Mouse (Mus musculus) CH12.LX (cell line): Measurements from ENCODE around the gene Snx17. TPM values are rescaled to one million over a fixed set of nuclear protein-coding genes. Genes with fewer than 3 reads are reported as not detected.

Experiments
- DNase-seq: peaks from one replicate; pipeline ENCODE4 v3.0.0-alpha.2; 2013; ENCODE audit errors: extremely low read depth
- H3K27ac ChIP-seq: 2 replicates; pipeline ENCODE4 v1.5.1; 2012; ENCODE audit warnings: low read depth, mild to moderate bottlenecking, control low read depth, moderate library complexity; ENCODE audit not compliant: insufficient read depth
- H3K27me3 ChIP-seq: replicated peaks from 2 replicates; pipeline ENCODE3; 2012; ENCODE audit warnings: inconsistent platforms
- H3K36me3 ChIP-seq, 2 experiments: replicated peaks in 1 of 2; 2 replicates each; pipeline versions ENCODE3 to v1.6.1; 2012; ENCODE audit warnings: inconsistent platforms in 1 of 2, low read length in 1 of 2, mild to moderate bottlenecking in 1 of 2, mixed read lengths in 1 of 2, moderate library complexity in 1 of 2; ENCODE audit not compliant: control insufficient read depth in 1 of 2, insufficient read depth in 1 of 2
- H3K4me1 ChIP-seq, 2 experiments: 2 replicates each; pipeline ENCODE4 v1.6.1; 2012; ENCODE audit warnings: inconsistent platforms in 1 of 2, moderate library complexity in 1 of 2; ENCODE audit not compliant: insufficient read depth in 2 of 2, control insufficient read depth in 1 of 2
- H3K4me2 ChIP-seq: 2 replicates; pipeline ENCODE4 v1.6.1; 2012; ENCODE audit warnings: low read depth, mild to moderate bottlenecking, control low read depth; ENCODE audit not compliant: poor library complexity, insufficient read depth, severe bottlenecking
- H3K4me3 ChIP-seq, 3 experiments: fragments of 150-350 bp in 1 of 3; sonication (generic) in 1 of 3; replicated peaks in 1 of 3; 2 replicates each; pipeline versions ENCODE3 to v1.5.1; 2011 to 2012; ENCODE audit warnings: low read depth in 2 of 3, low read length in 2 of 3, mild to moderate bottlenecking in 2 of 3, moderate library complexity in 2 of 3, control low read depth in 1 of 3, improper control_type of control experiment in 1 of 3, inconsistent platforms in 1 of 3, mixed read lengths in 1 of 3; ENCODE audit not compliant: poor library complexity in 1 of 3
- H3K79me2 ChIP-seq: replicated peaks from 2 replicates; pipeline ENCODE4 v1.6.1; 2012; ENCODE audit warnings: mild to moderate bottlenecking, moderate library complexity; ENCODE audit not compliant: control insufficient read depth, poor library complexity, insufficient read depth, severe bottlenecking; ENCODE audit errors: extremely low read depth
- H3K9ac ChIP-seq: 2 replicates; pipeline ENCODE4 v1.6.1; 2012; ENCODE audit warnings: low read depth, mild to moderate bottlenecking, control low read depth, moderate library complexity; ENCODE audit not compliant: insufficient read depth
- H3K9me3 ChIP-seq: replicated peaks from 2 replicates; pipeline ENCODE3; 2012; ENCODE audit warnings: low read length, inconsistent platforms, mixed read lengths
- BHLHE40 ChIP-seq: IDR thresholded peaks from 2 replicates; pipeline ENCODE4 v1.6.1; 2011; ENCODE audit warnings: mild to moderate bottlenecking, low read depth, low read length, improper control_type of control experiment
- CHD1 ChIP-seq: IDR thresholded peaks from 2 replicates; pipeline ENCODE4 v1.6.1; 2012; ENCODE audit warnings: low read depth, low read length, improper control_type of control experiment, inconsistent platforms
- CTCF ChIP-seq, 2 experiments: IDR thresholded peaks in 1 of 2; conservative IDR thresholded peaks in 1 of 2; 2 replicates each; pipeline ENCODE4 v1.5.1; 2011 to 2012; ENCODE audit warnings: low read depth in 2 of 2, low read length in 2 of 2, improper control_type of control experiment in 1 of 2, inconsistent platforms in 1 of 2, mild to moderate bottlenecking in 1 of 2, moderate library complexity in 1 of 2
- E2F4 ChIP-seq: IDR thresholded peaks from 2 replicates; pipeline ENCODE4 v1.6.1; 2011; ENCODE audit warnings: low read depth, low read length, improper control_type of control experiment; ENCODE audit not compliant: insufficient replicate concordance
- ELF1 ChIP-seq: IDR thresholded peaks from 2 replicates; pipeline ENCODE4 v1.6.1; 2014; ENCODE audit warnings: low read depth, mild to moderate bottlenecking, inconsistent platforms, low read length, improper control_type of control experiment
- EP300 ChIP-seq: IDR thresholded peaks from 2 replicates; pipeline ENCODE4 v1.6.1; 2011; ENCODE audit warnings: low read length, improper control_type of control experiment
- ETS1 ChIP-seq: conservative IDR thresholded peaks from 2 replicates; pipeline ENCODE4 v1.6.1; 2012; ENCODE audit warnings: low read depth, mild to moderate bottlenecking, inconsistent platforms, low read length, improper control_type of control experiment, moderate library complexity
- GABPA ChIP-seq: IDR thresholded peaks from 2 replicates; pipeline ENCODE4 v1.6.1; 2012; ENCODE audit warnings: low read depth, low read length, improper control_type of control experiment, inconsistent platforms; ENCODE audit not compliant: insufficient replicate concordance
- HCFC1 ChIP-seq: IDR thresholded peaks from 2 replicates; pipeline ENCODE4 v1.6.1; 2012; ENCODE audit warnings: low read depth, mild to moderate bottlenecking, inconsistent platforms, low read length, improper control_type of control experiment
- IRF4 ChIP-seq: IDR thresholded peaks from 2 replicates; pipeline ENCODE4 v1.6.1; 2014; ENCODE audit warnings: low read depth, mild to moderate bottlenecking, inconsistent platforms, low read length, improper control_type of control experiment
- JUN ChIP-seq: IDR thresholded peaks from 2 replicates; pipeline ENCODE4 v1.6.1; 2011; ENCODE audit warnings: low read depth, mild to moderate bottlenecking, low read length, improper control_type of control experiment, moderate library complexity; ENCODE audit not compliant: insufficient read depth
- JUND ChIP-seq: conservative IDR thresholded peaks from 2 replicates; pipeline ENCODE4 v1.6.1; 2011; ENCODE audit warnings: low read depth, low read length, improper control_type of control experiment
- MAFK ChIP-seq: IDR thresholded peaks from 2 replicates; pipeline ENCODE4 v1.6.1; 2011; ENCODE audit warnings: low read length, improper control_type of control experiment; ENCODE audit not compliant: insufficient replicate concordance
- MAX ChIP-seq: IDR thresholded peaks from 2 replicates; pipeline ENCODE4 v1.6.1; 2011; ENCODE audit warnings: low read length, improper control_type of control experiment
- MYC ChIP-seq: IDR thresholded peaks from 2 replicates; pipeline ENCODE4 v1.6.1; 2011; ENCODE audit warnings: low read depth, mild to moderate bottlenecking, improper control_type of control experiment, low read length
- NELFE ChIP-seq: IDR thresholded peaks from 2 replicates; pipeline ENCODE4 v1.6.1; 2011; ENCODE audit warnings: low read depth, low read length, improper control_type of control experiment
- NRF1 ChIP-seq: IDR thresholded peaks from 2 replicates; pipeline ENCODE4 v1.6.1; 2014; ENCODE audit warnings: low read depth, mild to moderate bottlenecking, inconsistent platforms, low read length, improper control_type of control experiment, moderate library complexity
- PAX5 ChIP-seq: IDR thresholded peaks from 2 replicates; pipeline ENCODE4 v1.6.1; 2012; ENCODE audit warnings: low read length, inconsistent platforms, mixed read lengths
- POLR2AphosphoS2 ChIP-seq: IDR thresholded peaks from 2 replicates; pipeline ENCODE4 v1.6.1; 2011; ENCODE audit warnings: low read depth, low read length, improper control_type of control experiment
- RAD21 ChIP-seq: IDR thresholded peaks from 2 replicates; pipeline ENCODE4 v1.6.1; 2011; ENCODE audit warnings: low read depth, mild to moderate bottlenecking, low read length, improper control_type of control experiment, moderate library complexity
- TCF12 ChIP-seq: IDR thresholded peaks from 2 replicates; pipeline ENCODE4 v1.6.1; 2014; ENCODE audit warnings: low read depth, mild to moderate bottlenecking, inconsistent platforms, low read length, improper control_type of control experiment
- USF1 ChIP-seq: IDR thresholded peaks from 2 replicates; pipeline ENCODE4 v1.6.1; 2014; ENCODE audit warnings: low read depth, mild to moderate bottlenecking, inconsistent platforms, low read length, improper control_type of control experiment
- ZKSCAN1 ChIP-seq: IDR thresholded peaks from 2 replicates; pipeline ENCODE4 v1.6.1; 2012; ENCODE audit warnings: low read depth, inconsistent platforms, low read length, improper control_type of control experiment, borderline replicate concordance
- ZMIZ1 ChIP-seq: IDR thresholded peaks from 2 replicates; pipeline ENCODE4 v1.6.1; 2012; ENCODE audit warnings: low read depth, mild to moderate bottlenecking, inconsistent platforms, low read length, improper control_type of control experiment
- ZNF384 ChIP-seq: IDR thresholded peaks from 2 replicates; pipeline ENCODE4 v1.6.1; 2012; ENCODE audit warnings: low read depth, low read length, improper control_type of control experiment, inconsistent platforms
- dilution Hi-C: fragments of 300-500 bp; cut with MboI; formaldehyde crosslinking; loops from 2 replicates; pipeline ENCODE4 v1.14.3; 2020; ENCODE audit warnings: low sequenced_read_pairs; ENCODE audit not compliant: extremely low pct_unique_long_range_greater_than_20kb, extremely low pct_ligation_motif_present
- in situ Hi-C: fragments of 300-500 bp; cut with MboI; formaldehyde crosslinking; loops from 3 replicates; pipeline ENCODE4 v1.14.3; 2019; ENCODE audit warnings: low sequenced_read_pairs, low pct_ligation_motif_present, low pct_unique_long_range_greater_than_20kb, mixed read lengths
- polyA plus RNA-seq: library from polyadenylated mRNA; unstranded; fragments of >175 nt; gene quantifications from 2 replicates; pipeline ENCODE4 v1.2.1, GENCODE M21; 2012; ENCODE audit warnings: low read depth; ENCODE audit not compliant: insufficient read length
- total RNA-seq, 2 experiments: library from RNA; depleted of rRNA; stranded (reverse); fragments of 300-350 nt in 1 of 2; fragments of >200 nt in 1 of 2; gene quantifications; 2 replicates each; pipeline ENCODE4 v1.2.3; 2012 to 2014

Snx17 gene
- total and polyA plus RNA-seq, 3 experiments = 56.7 to 63.9 (median 61.5) TPM

DNA sequence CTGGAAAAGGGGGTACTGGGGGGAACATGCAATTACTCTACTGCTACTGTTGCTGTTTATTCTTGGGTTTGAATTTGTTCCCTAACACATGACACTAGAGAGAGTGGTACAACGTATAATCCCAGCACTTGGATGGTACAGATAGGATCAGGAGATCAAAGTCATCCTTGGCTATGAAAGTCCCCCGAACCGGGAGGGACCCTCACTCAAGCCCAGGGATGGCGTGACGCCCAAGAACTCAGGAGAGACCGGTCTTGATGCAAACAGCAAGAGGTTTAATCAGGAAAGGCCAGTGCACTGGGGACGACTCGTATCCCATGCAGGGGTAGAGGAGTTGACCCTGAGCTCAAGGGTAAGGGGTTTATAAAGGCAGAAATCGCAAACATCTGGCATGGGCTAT lies 29.7 kb downstream of the Snx17 start:
- no peak overlapping the region for H3K4me3 ChIP-seq
- no peak overlapping the region for H3K9ac ChIP-seq
- H3K36me3 ChIP-seq = no peaks in the 10 kb centered on the region
- peaks cover 24% of the 10 kb centered on the region for H3K79me2 ChIP-seq
- DNase-seq = no peak
- H3K27me3 ChIP-seq = no peaks in the 10 kb centered on the region
- in situ Hi-C loops (no loop called here), dilution Hi-C loops (no loop called here)
- no peaks in the 10 kb centered on the region for H3K9me3 ChIP-seq
- H3K4me2 ChIP-seq = no peak overlapping the region
- peaks cover 0 to 7% of the 10 kb centered on the region in 2 experiments; a peak in 2 of 4 replicates for H3K4me1 ChIP-seq
- TF ChIP-seq JUND (no peak), IRF4 (no peak), JUN (no peak), MYC (no peak), CHD1 (no peak), BHLHE40 (no peak), NELFE (no peak), ZMIZ1 (no peak), ZNF384 (no peak), POLR2AphosphoS2 (no peak), CTCF (conservative IDR thresholded peaks at IDR 0.05 in 1 of 2, IDR thresholded peaks at IDR 0.05 in 1 of 2; ENCODE audit: low read depth in 2 of 2, low read length in 2 of 2) (no peak), MAFK (no peak), ZKSCAN1 (no peak)
- no peak overlapping the region for H3K27ac ChIP-seq

DNA sequence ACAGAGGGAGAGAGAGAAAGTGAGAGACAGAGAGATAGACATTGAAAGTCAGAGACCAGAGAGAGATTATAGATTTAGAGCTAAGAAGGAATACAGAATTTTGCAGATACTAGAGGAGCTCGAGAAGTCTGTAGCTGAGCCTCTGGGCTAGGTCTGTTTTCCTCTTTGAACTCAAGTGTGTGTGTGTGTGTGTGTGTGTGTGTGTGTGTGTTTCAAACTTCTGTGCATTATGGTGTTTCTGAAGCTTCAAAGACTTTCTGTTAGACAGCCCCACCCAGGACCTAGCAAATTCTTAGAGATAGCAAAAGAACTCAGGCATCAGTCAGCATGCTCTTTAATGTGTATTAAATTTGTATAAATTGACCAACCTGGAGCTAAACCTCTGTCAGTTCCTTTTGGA lies 33.6 kb downstream of the Snx17 start:
- no peak for DNase-seq
- Histone ChIP-seq H3K36me3 (no peaks in the 10 kb centered on the region), H3K4me1 (no peaks in the 10 kb centered on the region), H3K79me2 (no peaks in the 10 kb centered on the region), H3K4me2 (no peak overlapping the region), H3K9me3 (no peaks in the 10 kb centered on the region), H3K27me3 (no peaks in the 10 kb centered on the region), H3K27ac (no peak overlapping the region), H3K9ac (no peak overlapping the region), H3K4me3 (no peak overlapping the region)
- dilution Hi-C loops (no loop called here), in situ Hi-C loops (no loop called here)
- TF ChIP-seq ELF1 (no peak), MAX (no peak), E2F4 (no peak), PAX5 (no peak), ZKSCAN1 (no peak), NRF1 (no peak), GABPA (no peak), USF1 (no peak), HCFC1 (no peak), ZNF384 (no peak), TCF12 (no peak), EP300 (no peak), POLR2AphosphoS2 (no peak), ETS1 (no peak), IRF4 (no peak), ZMIZ1 (no peak), CTCF (conservative IDR thresholded peaks at IDR 0.05 in 1 of 2, IDR thresholded peaks at IDR 0.05 in 1 of 2; ENCODE audit: low read depth in 2 of 2, low read length in 2 of 2) (no peak), RAD21 (no peak)
